Mouse (Mus musculus): ENCODE measurements around the gene Gm37240.
A peak's percentile ranks its signal among the peaks of the same experiment; 100 is the strongest.

Gene Gm37240

GRCm38 (mm10) chr3:85024817-85025705 is 862.3 kb downstream of the Gm37240 start:
- DNase-seq (ENCODE audit: low spot score), result no peak

GRCm38 (mm10) chr3:85024237-85024636 is 863.1 kb downstream of the Gm37240 start:
- no peak for DNase-seq (ENCODE audit: low spot score)

- DNase-seq (ENCODE audit: low spot score), result no peak
These were observed 864.5 kb downstream of the Gm37240 start for GRCm38 (mm10) chr3:85022800-85023199.

- DNase-seq (ENCODE audit: low spot score), result no peak
These were observed 865.5 kb downstream of the Gm37240 start for GRCm38 (mm10) chr3:85021816-85022215.

DNA sequence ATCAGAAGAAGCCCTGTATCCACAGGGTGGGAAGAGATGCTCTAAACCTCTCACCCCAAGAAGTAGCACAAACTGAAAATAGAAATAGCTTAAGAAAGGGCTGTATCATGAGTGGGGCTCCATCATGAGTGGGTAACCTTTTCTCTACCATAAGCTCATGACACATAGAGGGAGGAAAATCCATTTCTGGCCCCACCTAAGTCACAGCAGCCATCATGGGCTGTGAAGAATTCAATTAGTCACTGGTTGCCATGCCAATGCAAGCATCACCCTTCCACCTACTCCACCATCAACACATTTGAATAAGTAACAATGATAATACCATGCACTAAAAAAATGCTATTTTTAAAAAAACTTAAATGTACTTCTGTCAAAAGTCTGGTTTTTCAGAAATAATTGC is 867.2 kb downstream of the Gm37240 start:
- no peak for DNase-seq (ENCODE audit: low spot score)

- no peak for DNase-seq (ENCODE audit: low spot score)
These were observed 871.7 kb downstream of the Gm37240 start for GRCm38 (mm10) chr3:85015667-85016066.

DNA sequence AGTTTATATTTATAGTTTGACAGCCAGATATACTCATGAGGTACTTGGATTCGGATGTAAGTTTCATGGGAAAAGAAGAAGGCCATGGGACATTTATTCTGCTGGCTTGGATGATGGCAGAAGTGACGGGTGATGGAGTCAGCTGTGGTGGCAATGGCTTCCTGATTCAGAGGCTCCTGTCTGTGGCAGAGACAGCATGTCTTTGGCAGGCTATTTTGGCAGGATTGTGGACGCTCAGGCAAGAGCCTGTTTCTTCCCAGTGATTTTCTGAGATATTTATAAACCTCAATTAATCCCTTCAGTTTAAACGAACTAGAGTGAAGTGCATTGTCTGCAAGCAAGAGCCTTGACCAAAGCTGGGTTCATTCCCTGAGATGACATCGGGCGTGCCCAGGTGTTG is 874.4 kb downstream of the Gm37240 start:
- DNase-seq (ENCODE audit: low spot score), result no peak

DNA sequence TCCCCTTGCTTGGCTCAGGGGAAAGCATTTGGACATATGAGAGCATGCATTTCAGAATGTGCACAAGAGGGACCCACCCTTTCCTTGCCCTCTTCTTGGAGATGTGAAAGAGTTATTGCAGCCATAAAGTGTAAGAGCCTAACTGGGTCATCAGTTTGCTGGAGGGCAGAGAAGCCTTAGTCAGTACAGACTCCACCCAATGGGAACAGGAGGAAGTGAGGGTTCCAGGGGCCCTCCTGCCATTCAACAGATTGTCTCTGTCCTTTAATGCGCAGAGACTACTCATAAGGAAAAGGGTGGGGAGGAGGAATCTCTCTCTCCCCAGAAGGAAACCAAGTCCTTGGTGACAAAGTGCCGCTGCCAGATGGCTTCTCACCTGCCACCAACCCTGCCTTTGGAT is 882.1 kb downstream of the Gm37240 start:
- DNase-seq (ENCODE audit: low spot score), result no peak

GRCm38 (mm10) chr3:84988880-84989279 is 898.4 kb downstream of the Gm37240 start:
- no peak for DNase-seq (ENCODE audit: low spot score)

- DNase-seq (ENCODE audit: low spot score), result no peak
These were observed 902.1 kb downstream of the Gm37240 start for GRCm38 (mm10) chr3:84985121-84985625.

GRCm38 (mm10) chr3:84982688-84983087 is 904.6 kb downstream of the Gm37240 start:
- DNase-seq (ENCODE audit: low spot score), result peak; percentile 3

- DNase-seq (ENCODE audit: low spot score), result no peak
These were observed 907.2 kb downstream of the Gm37240 start for GRCm38 (mm10) chr3:84980158-84980557.

GRCm38 (mm10) chr3:84978676-84979075 is 908.6 kb downstream of the Gm37240 start:
- no peak for DNase-seq (ENCODE audit: low spot score)

GRCm38 (mm10) chr3:84974193-84974592 is 913.1 kb downstream of the Gm37240 start:
- DNase-seq (ENCODE audit: low spot score), result no peak

- no peak for DNase-seq (ENCODE audit: low spot score)
These were observed 914.4 kb downstream of the Gm37240 start for GRCm38 (mm10) chr3:84972881-84973280.

DNA sequence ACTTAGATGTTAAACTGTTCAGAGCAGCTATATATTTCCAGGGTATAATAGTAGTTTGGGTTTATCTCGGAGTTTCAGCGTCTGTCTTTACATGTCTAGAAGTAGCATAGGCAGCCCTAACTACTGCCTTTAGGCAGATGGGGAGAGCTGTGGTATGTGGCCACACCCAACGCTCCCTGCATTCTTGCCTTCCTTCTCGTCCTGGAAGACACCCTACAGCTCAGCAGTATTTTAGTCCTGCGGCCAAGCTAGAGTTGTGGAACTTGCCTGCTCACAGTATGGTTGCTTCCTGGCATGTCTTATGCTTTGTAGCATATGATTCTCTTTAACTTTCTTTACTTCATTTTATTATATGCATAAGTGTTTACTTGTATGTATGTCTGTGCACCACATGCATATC is 915.8 kb downstream of the Gm37240 start:
- DNase-seq (ENCODE audit: low spot score), result no peak

- no peak for DNase-seq (ENCODE audit: low spot score)
These were observed 920.0 kb downstream of the Gm37240 start for GRCm38 (mm10) chr3:84967364-84967763.

- DNase-seq (ENCODE audit: low spot score), result no peak
These were observed 922.2 kb downstream of the Gm37240 start for GRCm38 (mm10) chr3:84965156-84965555.

DNA sequence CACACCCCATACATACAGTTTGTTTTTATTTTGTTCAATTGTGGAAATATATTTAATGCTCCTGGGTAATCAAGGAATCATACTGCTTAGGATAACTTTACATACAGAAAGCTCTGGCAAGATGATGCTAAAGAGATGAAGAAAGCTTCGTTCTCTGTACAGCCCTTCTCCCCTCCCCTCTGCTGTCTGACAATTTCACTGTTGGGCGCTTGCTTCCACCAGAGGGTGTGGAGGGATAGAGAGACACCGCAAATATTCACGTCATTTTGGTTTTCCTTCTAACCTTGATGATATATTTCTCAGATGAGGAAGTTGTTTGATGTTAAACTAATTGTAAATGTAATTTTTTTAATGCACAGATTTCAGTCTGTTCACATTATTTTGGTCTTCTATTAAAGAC is 931.5 kb downstream of the Gm37240 start:
- no peak for DNase-seq (ENCODE audit: low spot score)

DNA sequence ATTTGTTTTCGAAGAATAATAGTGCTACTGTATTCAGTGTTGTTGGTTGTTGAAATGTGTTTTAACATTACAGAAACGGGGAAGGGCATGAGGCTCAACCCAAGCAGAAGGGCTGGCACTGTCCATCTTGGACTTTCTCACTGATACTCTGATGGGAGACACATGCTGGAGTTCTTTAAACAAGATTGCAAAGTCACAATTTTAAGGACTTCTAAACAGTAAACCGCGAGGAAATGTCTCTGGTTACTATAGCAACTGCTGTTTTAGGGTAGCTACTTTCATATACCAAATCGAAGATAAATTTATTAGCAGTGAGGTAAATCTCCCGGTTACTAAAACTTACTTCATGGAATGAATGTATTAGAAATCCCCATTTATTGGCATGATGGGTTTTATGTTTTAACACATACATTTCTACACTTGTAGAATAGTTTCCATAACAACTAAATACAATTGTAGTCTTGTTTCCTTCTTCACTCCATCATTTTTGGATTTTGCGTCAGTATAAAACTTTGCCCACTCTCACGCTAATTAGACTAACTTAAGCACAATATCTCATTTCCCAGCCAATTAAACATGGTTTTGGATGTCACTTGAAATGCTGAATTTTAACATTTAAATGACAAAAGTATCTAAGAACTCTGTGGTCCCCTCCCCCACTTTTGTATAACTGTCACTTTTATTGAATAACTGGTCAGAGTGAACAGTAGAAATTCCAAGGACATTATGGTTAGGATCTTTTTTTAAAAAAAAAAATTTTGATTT is 932.1 kb downstream of the Gm37240 start:
- DNase-seq (ENCODE audit: low spot score), result no peak

DNA sequence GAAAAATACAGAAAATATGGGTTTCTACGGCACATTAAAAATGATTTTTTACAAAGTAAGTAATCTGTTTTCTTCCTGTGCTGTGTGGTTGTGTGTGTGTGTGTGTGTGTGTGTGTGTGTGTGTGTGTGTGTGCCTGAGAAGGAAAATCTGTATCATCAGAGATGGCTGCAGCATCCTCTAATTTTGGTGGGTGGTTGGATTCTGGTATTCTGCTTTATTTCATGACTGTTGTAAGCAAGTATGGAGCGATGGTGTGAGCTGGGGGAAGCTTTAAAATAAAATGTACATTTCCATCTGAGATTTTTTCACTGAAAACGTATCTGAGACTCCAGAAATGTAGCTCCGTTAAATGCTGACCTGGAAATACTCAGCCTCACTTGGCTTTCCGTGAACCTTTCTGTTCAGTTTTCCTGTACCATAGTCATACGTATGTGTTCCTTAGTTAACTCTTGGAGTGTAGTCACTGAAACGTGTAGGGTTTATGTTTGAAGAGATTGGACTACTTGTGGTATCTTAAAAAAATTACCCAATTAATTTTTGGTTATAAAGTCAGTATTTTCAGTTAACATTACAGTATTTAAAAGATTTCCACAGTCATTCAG is 934.6 kb downstream of the Gm37240 start:
- DNase-seq (ENCODE audit: low spot score), result no peak

GRCm38 (mm10) chr3:84952135-84952534 is 935.2 kb downstream of the Gm37240 start:
- peak; percentile 43 for DNase-seq (ENCODE audit: low spot score)

GRCm38 (mm10) chr3:84951698-84952097 is 935.6 kb downstream of the Gm37240 start:
- DNase-seq (ENCODE audit: low spot score), result no peak

All from lung, postnatal 25 days (tissue).